ENCODE assay signal across 26 mouse cellular contexts in genomic region chr1:169840948-169841347, GRCm38 (mm10).
"Had no signal": no experiment of that assay in that cellular context is flagged by ENCODE, and none has a peak within 500 bp of the region (broad histone marks: within the 10 kb centered on the region; RNA-seq: fewer than 3 reads in every experiment).

No protein-coding gene starts in this region.

- H3K9me3 ChIP-seq: heart, embryonic 13.5 days; heart, embryonic 15.5 days; hindbrain, embryonic 13.5 days; hindbrain, embryonic 15.5 days; kidney, embryonic 15.5 days; limb, embryonic 13.5 days; limb, embryonic 15.5 days; liver, embryonic 12.5 days had no signal

- H3K9ac ChIP-seq: heart, embryonic 13.5 days; heart, embryonic 15.5 days; hindbrain, embryonic 13.5 days; hindbrain, embryonic 15.5 days; kidney, embryonic 15.5 days; limb, embryonic 13.5 days; limb, embryonic 15.5 days; liver, embryonic 12.5 days; liver, embryonic 14.5 days had no signal

- H3K4me2 ChIP-seq: heart, embryonic 11.5 days; heart, embryonic 13.5 days; heart, embryonic 15.5 days; hindbrain, embryonic 13.5 days; hindbrain, embryonic 15.5 days; kidney, embryonic 15.5 days; limb, embryonic 13.5 days; limb, embryonic 15.5 days; liver, embryonic 12.5 days had no signal

- H3K36me3 ChIP-seq: heart, embryonic 13.5 days; heart, embryonic 15.5 days; hindbrain, embryonic 13.5 days; hindbrain, embryonic 15.5 days; kidney, embryonic 15.5 days; limb, embryonic 13.5 days; limb, embryonic 15.5 days; liver, embryonic 12.5 days had no signal

- H3K4me3 ChIP-seq: heart, embryonic 13.5 days; heart, embryonic 15.5 days; hindbrain, embryonic 13.5 days; hindbrain, embryonic 15.5 days; kidney, embryonic 15.5 days; limb, embryonic 13.5 days; limb, embryonic 15.5 days; liver, embryonic 12.5 days had no signal

- ATAC-seq: hindbrain, postnatal 0 days; intestine, embryonic 16.5 days; liver, embryonic 12.5 days had no signal

- H3K27ac ChIP-seq: heart, embryonic 13.5 days; heart, embryonic 15.5 days; hindbrain, embryonic 13.5 days; hindbrain, embryonic 15.5 days; hindbrain, postnatal 0 days; kidney, embryonic 15.5 days; kidney, postnatal 0 days; limb, embryonic 13.5 days; limb, embryonic 15.5 days; liver, embryonic 12.5 days; liver, embryonic 14.5 days had no signal

- H3K27me3 ChIP-seq: heart, embryonic 13.5 days; heart, embryonic 15.5 days; hindbrain, embryonic 13.5 days; hindbrain, embryonic 15.5 days; kidney, embryonic 15.5 days; limb, embryonic 13.5 days; limb, embryonic 15.5 days; liver, embryonic 12.5 days had no signal

- H3K4me1 ChIP-seq: heart, embryonic 13.5 days; heart, embryonic 15.5 days; hindbrain, embryonic 13.5 days; hindbrain, embryonic 15.5 days; kidney, embryonic 15.5 days; limb, embryonic 13.5 days; limb, embryonic 15.5 days; liver, embryonic 12.5 days had no signal

- DNase-seq: gastrocnemius, postnatal 14 days; gastrocnemius, postnatal 36 days; heart, adult 18-20 months; heart, postnatal 14 days; heart, postnatal 36 days; kidney, adult 11 months; kidney, adult 2 months; kidney, adult 9 months; kidney, postnatal 14 days; kidney, postnatal 36 days; layer of hippocampus, postnatal 36 days; left cerebral cortex, postnatal 4 days; lung, adult 18-20 months had no signal
